ENCODE assay signal across 17 mouse cellular contexts in genomic region chr10:36393586-36393985, GRCm38 (mm10).
DNase-seq lines count a peak whose midpoint lies in the region; ATAC-seq and TF ChIP-seq lines count a peak whose summit lies in the region.
"Had no signal": no experiment of that assay in that cellular context is flagged by ENCODE, and none has a peak within 500 bp of the region (broad histone marks: within the 10 kb centered on the region; RNA-seq: fewer than 3 reads in every experiment).

No protein-coding gene starts in this region.

- H3K27me3 ChIP-seq in forebrain, embryonic 16.5 days (replicated peaks; ENCODE audit: control insufficient read depth, insufficient read depth, low read length) = no peaks in the 10 kb centered on the region
- no peaks in the 10 kb centered on the region for H3K27me3 ChIP-seq in forebrain, embryonic 11.5 days (ENCODE audit: control insufficient read depth, insufficient read depth, low read length)
- no peaks in the 10 kb centered on the region for H3K27me3 ChIP-seq in midbrain, postnatal 0 days (ENCODE audit: insufficient read depth, low read length)
- no peaks in the 10 kb centered on the region for H3K27me3 ChIP-seq in midbrain, embryonic 11.5 days (ENCODE audit: control insufficient read depth, insufficient read depth, low read length)
- H3K27me3 ChIP-seq: hindbrain, embryonic 12.5 days; limb, embryonic 12.5 days; liver, embryonic 12.5 days had no signal

- H3K9me3 ChIP-seq in forebrain, embryonic 16.5 days (ENCODE audit: control insufficient read depth, low read length) = no peaks in the 10 kb centered on the region
- no peaks in the 10 kb centered on the region for H3K9me3 ChIP-seq in forebrain, embryonic 11.5 days (ENCODE audit: control insufficient read depth, low read length)
- H3K9me3 ChIP-seq in midbrain, postnatal 0 days (ENCODE audit: low read length) = no peaks in the 10 kb centered on the region
- H3K9me3 ChIP-seq in midbrain, embryonic 11.5 days (ENCODE audit: control insufficient read depth, low read length) = no peaks in the 10 kb centered on the region
- H3K9me3 ChIP-seq: hindbrain, embryonic 12.5 days; limb, embryonic 12.5 days; liver, embryonic 12.5 days had no signal

- H3K4me1 ChIP-seq in forebrain, embryonic 16.5 days (replicated peaks; ENCODE audit: control insufficient read depth, insufficient read depth, low read length) = no peaks in the 10 kb centered on the region
- H3K4me1 ChIP-seq in forebrain, embryonic 11.5 days (replicated peaks; ENCODE audit: control insufficient read depth, insufficient read depth, low read length) = no peaks in the 10 kb centered on the region
- no peaks in the 10 kb centered on the region for H3K4me1 ChIP-seq in midbrain, postnatal 0 days (ENCODE audit: insufficient read depth, low read length)
- H3K4me1 ChIP-seq in midbrain, embryonic 11.5 days (ENCODE audit: control insufficient read depth, insufficient read depth, low read length) = no peaks in the 10 kb centered on the region
- H3K4me1 ChIP-seq: hindbrain, embryonic 12.5 days; limb, embryonic 12.5 days; liver, embryonic 12.5 days had no signal

- TF ChIP-seq CTCF in midbrain, postnatal 0 days (IDR thresholded peaks at IDR 0.05) = no peak

- WGBS in forebrain, embryonic 16.5 days = 62% methylated on average over 4 of the region's 4 CpGs
- WGBS in forebrain, embryonic 11.5 days = 92% methylated on average over 4 of the region's 4 CpGs
- 79% methylated on average over 4 of the region's 4 CpGs for WGBS in midbrain, postnatal 0 days
- WGBS in midbrain, embryonic 11.5 days = 87% methylated on average over 4 of the region's 4 CpGs

- no peak for DNase-seq in forebrain, embryonic 11.5 days (ENCODE audit: low spot score)
- DNase-seq in midbrain, postnatal 0 days (ENCODE audit: low spot score) = peak; percentile 53
- DNase-seq in midbrain, embryonic 11.5 days (ENCODE audit: low spot score, missing footprints) = no peak
- DNase-seq in layer of hippocampus, adult 8-10 months (ENCODE audit: low spot score in 2 of 2) = peak; percentile 2 to 25
- DNase-seq in embryo, embryonic 10 days (ENCODE audit: low spot score) = no peak
- DNase-seq: gastrocnemius, postnatal 25 days; kidney, adult 8-10 months; kidney, postnatal 14 days; lung, adult 2 months had no signal

- peak; percentile 47; the same call in 1 of the 2 replicates for ATAC-seq in forebrain, embryonic 16.5 days
- ATAC-seq in forebrain, embryonic 11.5 days (replicated peaks; ENCODE audit: low FRiP score) = no peak
- ATAC-seq in midbrain, postnatal 0 days (ENCODE audit: low FRiP score) = no peak
- ATAC-seq in midbrain, embryonic 11.5 days (ENCODE audit: low FRiP score) = no peak
- ATAC-seq in megakaryocyte progenitor cell, adult 5-6 weeks (replicated peaks; ENCODE audit: poor library complexity) = no peak
- ATAC-seq: inflammation-experienced regulatory T-cells, adult 6 months; liver, embryonic 12.5 days; midbrain, embryonic 16.5 days had no signal

- no peak overlapping the region for H3K4me2 ChIP-seq in forebrain, embryonic 16.5 days (ENCODE audit: low read length)
- H3K4me2 ChIP-seq in forebrain, embryonic 11.5 days (ENCODE audit: low read depth, low read length, severe bottlenecking) = no peak overlapping the region
- H3K4me2 ChIP-seq in midbrain, postnatal 0 days (ENCODE audit: low read depth, low read length, poor library complexity, severe bottlenecking) = no peak overlapping the region
- H3K4me2 ChIP-seq in midbrain, embryonic 11.5 days = no peak overlapping the region
- H3K4me2 ChIP-seq: hindbrain, embryonic 12.5 days; limb, embryonic 12.5 days; liver, embryonic 12.5 days had no signal

- no peak overlapping the region for H3K4me3 ChIP-seq in forebrain, embryonic 16.5 days (replicated peaks; ENCODE audit: low read length)
- H3K4me3 ChIP-seq in forebrain, embryonic 11.5 days (ENCODE audit: low read depth, low read length) = no peak overlapping the region
- no peak overlapping the region for H3K4me3 ChIP-seq in midbrain, postnatal 0 days (ENCODE audit: low read depth, low read length)
- no peak overlapping the region for H3K4me3 ChIP-seq in midbrain, embryonic 11.5 days (ENCODE audit: low read depth, low read length)
- H3K4me3 ChIP-seq: hindbrain, embryonic 12.5 days; left cerebral cortex, adult 2 months; limb, embryonic 12.5 days; liver, embryonic 12.5 days had no signal

- H3K36me3 ChIP-seq in forebrain, embryonic 16.5 days (ENCODE audit: control insufficient read depth, insufficient read depth) = no peaks in the 10 kb centered on the region
- H3K36me3 ChIP-seq in forebrain, embryonic 11.5 days (ENCODE audit: control insufficient read depth, insufficient read depth, low read length) = no peaks in the 10 kb centered on the region
- H3K36me3 ChIP-seq in midbrain, postnatal 0 days (ENCODE audit: insufficient read depth, low read length) = no peaks in the 10 kb centered on the region
- H3K36me3 ChIP-seq in midbrain, embryonic 11.5 days (ENCODE audit: control insufficient read depth, insufficient read depth, low read length) = no peaks in the 10 kb centered on the region
- H3K36me3 ChIP-seq: hindbrain, embryonic 12.5 days; limb, embryonic 12.5 days; liver, embryonic 12.5 days had no signal

- no peak overlapping the region for H3K9ac ChIP-seq in forebrain, embryonic 16.5 days (replicated peaks; ENCODE audit: low read depth, low read length)
- H3K9ac ChIP-seq in forebrain, embryonic 11.5 days (ENCODE audit: low read length) = no peak overlapping the region
- no peak overlapping the region for H3K9ac ChIP-seq in midbrain, postnatal 0 days (replicated peaks; ENCODE audit: low read length, poor library complexity, severe bottlenecking)
- no peak overlapping the region for H3K9ac ChIP-seq in midbrain, embryonic 11.5 days (ENCODE audit: low read length)
- H3K9ac ChIP-seq: hindbrain, embryonic 12.5 days; limb, embryonic 12.5 days; liver, embryonic 12.5 days had no signal

- H3K27ac ChIP-seq in forebrain, embryonic 16.5 days (ENCODE audit: low read length) = no peak overlapping the region
- no peak overlapping the region for H3K27ac ChIP-seq in forebrain, embryonic 11.5 days (ENCODE audit: low read depth, low read length)
- no peak overlapping the region for H3K27ac ChIP-seq in midbrain, postnatal 0 days (ENCODE audit: low read depth, low read length)
- H3K27ac ChIP-seq in midbrain, embryonic 11.5 days (ENCODE audit: low read depth, low read length) = no peak overlapping the region
- H3K27ac ChIP-seq: hindbrain, embryonic 12.5 days; left cerebral cortex, adult 2 months; limb, embryonic 12.5 days; liver, embryonic 12.5 days had no signal

Comparison
In these comparisons a context has a peak if more than half of its experiments do, and no peak if none do; other contexts are left out.
1. DNase-seq: peak in midbrain, postnatal 0 days (single experiment) and layer of hippocampus, adult 8-10 months (2 of 2); none in forebrain, embryonic 11.5 days (single experiment), midbrain, embryonic 11.5 days (single experiment) and embryo, embryonic 10 days (single experiment).